Mouse (Mus musculus): ENCODE measurements around the gene Lrrc8d. TPM values are rescaled to one million over a fixed set of nuclear protein-coding genes. Genes with fewer than 3 reads are reported as not detected.
"Not testable (repeated sequence)": the region's sequence is repeated elsewhere in the genome, so short reads cannot be mapped to it uniquely, and the experiment has no call there.

Lrrc8d gene
- total RNA-seq, 2 experiments from 2014 or later: 6.9 to 13.4 TPM

DNA sequence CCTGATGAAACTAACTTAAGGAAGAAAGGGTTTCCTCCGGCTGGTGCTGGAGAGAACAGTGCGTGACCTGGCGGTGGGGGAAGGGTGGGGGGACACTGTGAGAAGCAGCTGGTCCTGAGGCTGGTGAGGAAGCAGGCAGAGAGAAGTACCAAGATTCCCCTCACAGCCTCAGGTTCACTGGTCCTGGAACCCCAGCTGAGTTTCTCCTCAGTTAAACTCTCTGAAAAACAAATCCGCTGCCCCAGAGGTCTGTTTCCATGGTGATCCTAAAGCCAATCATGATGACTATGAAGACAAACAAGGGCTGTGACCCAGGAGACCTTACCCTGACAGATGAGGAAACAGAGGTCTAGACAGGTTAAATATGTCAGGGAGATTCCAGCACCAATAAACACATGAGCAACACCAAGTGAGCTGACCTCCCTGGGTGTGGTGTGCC is 15.8 kb upstream of the Lrrc8d start:
- ATAC-seq (replicated peaks; ENCODE audit: low FRiP score, poor library complexity, severe bottlenecking): no peak

DNA sequence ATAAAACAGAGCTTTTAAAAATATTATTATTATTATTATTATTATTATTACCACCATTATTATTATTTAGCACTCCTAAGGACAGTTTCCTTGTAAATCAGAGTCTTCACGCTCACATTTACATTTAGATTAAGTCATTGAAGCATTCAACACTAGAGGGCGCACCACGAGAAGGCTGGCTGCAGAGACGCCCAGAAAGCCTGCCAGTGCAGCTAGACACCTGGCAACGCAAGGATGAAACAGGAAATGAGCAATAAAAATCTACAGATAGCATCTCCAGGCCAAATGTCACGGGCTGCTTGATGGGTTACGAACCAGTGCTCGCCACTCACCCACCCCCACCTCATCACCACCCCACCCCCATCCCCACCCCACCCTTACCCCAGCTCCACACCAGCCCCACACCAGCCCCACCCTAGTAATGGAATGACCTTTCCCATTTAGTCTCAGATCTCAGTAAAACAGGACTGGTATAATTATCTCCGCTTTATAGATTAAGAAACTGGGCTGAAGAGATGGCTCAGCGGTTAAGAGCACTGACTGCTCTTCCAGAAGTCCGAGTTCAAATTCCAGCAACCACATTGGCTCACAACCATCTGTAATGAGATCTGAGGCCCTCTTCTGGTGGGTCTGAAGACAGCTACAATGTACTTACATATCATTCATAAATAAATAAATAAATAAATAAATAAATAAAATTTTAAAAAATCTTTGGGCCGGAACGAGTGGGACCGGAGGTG is 14.7 kb upstream of the Lrrc8d start:
- ATAC-seq (replicated peaks; ENCODE audit: low FRiP score, poor library complexity, severe bottlenecking): peak; percentile 53; the same call in 1 of the 2 replicates

- ATAC-seq (replicated peaks; ENCODE audit: low FRiP score, poor library complexity, severe bottlenecking): not testable (repeated sequence)
Observed at GRCm38 (mm10) chr5:105685780-105686305, 13.9 kb upstream of the Lrrc8d start.

DNA sequence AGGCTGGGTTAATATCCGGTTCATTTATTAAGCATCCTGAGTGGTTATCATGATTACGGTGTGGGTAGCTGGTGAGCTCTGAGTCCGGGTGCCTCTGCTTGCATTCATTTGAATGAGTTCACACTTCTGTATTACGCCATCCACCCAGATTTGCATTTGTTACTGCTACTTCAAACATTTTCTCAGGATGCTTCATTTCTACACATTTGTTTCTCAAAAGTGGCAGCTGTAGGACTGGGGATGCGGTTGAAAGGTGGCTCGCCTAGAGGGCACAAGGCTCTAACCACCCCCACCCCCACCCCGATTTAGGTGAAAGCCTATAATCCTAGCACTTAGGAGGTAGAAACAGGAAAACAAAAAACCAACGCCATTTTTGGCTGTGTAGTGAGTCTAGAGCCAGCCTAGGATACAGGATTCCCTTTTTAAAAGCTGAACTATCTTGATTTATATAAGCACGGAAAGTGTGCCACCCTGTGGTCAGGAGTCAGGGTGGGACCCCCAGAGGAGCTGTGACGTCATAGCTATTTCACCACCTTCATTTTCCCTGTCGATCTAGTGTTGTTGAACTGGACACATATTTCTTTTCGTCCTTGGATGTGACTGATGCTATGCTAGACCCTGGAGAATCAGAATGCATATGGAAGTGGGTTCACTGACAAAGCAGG is 13.3 kb upstream of the Lrrc8d start:
- no peak for ATAC-seq (replicated peaks; ENCODE audit: low FRiP score, poor library complexity, severe bottlenecking)

- ATAC-seq (replicated peaks; ENCODE audit: low FRiP score, poor library complexity, severe bottlenecking): no peak
Observed at GRCm38 (mm10) chr5:105690502-105691454, 9.0 kb upstream of the Lrrc8d start.

GRCm38 (mm10) chr5:105691645-105692044 is 8.1 kb upstream of the Lrrc8d start:
- ATAC-seq (replicated peaks; ENCODE audit: low FRiP score, poor library complexity, severe bottlenecking): 0 out of 2 replicates have a peak, but pooled peaks have one; percentile 17

DNA sequence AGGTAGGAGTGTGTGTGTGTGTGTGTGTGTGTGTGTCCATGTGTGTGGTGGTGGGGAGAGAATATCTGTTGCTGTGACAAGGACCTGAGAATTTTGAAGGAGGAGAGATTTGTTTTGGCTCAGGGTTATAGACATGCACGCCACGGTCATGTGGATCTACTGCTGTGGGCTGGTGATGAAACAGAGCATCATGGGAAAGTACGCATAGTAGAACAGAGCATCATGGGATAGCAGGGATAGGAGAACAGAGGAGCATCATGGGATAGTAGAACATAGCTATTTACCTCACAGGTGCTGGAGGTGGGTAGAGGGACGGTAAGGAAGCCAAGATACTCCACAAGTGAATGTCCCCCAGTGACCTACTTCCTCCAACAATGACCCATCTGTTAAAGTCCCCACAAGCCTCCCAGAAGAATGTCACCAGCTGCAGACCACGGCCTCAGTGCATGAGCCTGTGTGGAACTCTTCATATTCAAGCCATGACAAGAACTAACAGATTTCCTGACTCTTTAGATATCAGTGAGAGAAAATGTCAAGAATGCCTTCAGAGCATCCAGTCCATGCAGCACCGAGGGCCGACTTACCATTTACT is 5.3 kb upstream of the Lrrc8d start:
- ATAC-seq (replicated peaks; ENCODE audit: low FRiP score, poor library complexity, severe bottlenecking): no peak

DNA sequence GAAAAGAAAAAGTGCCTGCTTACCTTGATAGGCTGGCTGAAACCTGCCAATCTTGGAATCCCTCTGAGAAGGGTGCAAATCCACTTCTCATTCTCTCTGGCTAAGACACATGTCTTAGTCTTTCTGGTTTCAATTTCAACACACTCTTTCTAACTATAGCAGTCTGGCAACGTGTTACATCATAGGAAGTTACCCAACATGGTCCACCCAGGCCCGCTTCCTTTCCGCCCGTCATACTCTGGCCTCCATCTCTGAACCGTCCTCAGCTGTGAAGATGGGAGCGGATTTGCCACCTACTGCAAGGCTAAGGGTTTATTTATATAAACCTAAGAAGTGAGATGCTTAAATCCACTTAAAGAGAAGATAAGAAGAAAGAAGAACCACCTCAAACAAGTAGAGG is 3.7 kb upstream of the Lrrc8d start:
- ATAC-seq (replicated peaks; ENCODE audit: low FRiP score, poor library complexity, severe bottlenecking): no peak

- ATAC-seq (replicated peaks; ENCODE audit: low FRiP score, poor library complexity, severe bottlenecking): no peak
Observed at GRCm38 (mm10) chr5:105697886-105698285, 1.9 kb upstream of the Lrrc8d start.

- no peak for ATAC-seq (replicated peaks; ENCODE audit: low FRiP score, poor library complexity, severe bottlenecking)
Observed at GRCm38 (mm10) chr5:105698694-105699093, 1.1 kb upstream of the Lrrc8d start.

- peak; percentile 66 for ATAC-seq (replicated peaks; ENCODE audit: low FRiP score, poor library complexity, severe bottlenecking)
Observed at GRCm38 (mm10) chr5:105700070-105700851, 492 bp downstream of the Lrrc8d start.

- no peak for ATAC-seq (replicated peaks; ENCODE audit: low FRiP score, poor library complexity, severe bottlenecking)
Observed at GRCm38 (mm10) chr5:105701326-105701725, 1.6 kb downstream of the Lrrc8d start.

- 0 out of 2 replicates have a peak, but pooled peaks have one; percentile 50 for ATAC-seq (replicated peaks; ENCODE audit: low FRiP score, poor library complexity, severe bottlenecking)
Observed at GRCm38 (mm10) chr5:105701844-105702243, 2.1 kb downstream of the Lrrc8d start.

- ATAC-seq (replicated peaks; ENCODE audit: low FRiP score, poor library complexity, severe bottlenecking): peak; percentile 35
Observed at GRCm38 (mm10) chr5:105702580-105703285, 3.0 kb downstream of the Lrrc8d start.

DNA sequence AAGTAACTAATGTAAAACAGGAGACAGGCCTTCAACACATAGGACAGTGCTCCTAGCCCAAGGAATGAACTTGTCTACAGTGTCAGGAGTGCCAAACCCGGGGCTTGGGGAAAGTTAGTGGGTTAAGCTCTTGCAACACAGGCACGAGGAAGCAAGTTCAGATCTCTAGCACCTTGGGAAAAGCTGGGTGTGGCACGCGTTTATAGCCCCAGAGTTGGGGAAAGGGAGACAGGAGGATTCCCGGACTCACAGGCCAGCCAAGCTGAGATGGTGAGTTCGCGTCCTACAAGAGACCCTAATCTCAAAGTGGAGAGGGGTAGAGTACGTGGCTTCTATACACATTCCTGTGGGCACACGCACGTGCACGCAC is 3.5 kb downstream of the Lrrc8d start:
- ATAC-seq (replicated peaks; ENCODE audit: low FRiP score, poor library complexity, severe bottlenecking): no peak

GRCm38 (mm10) chr5:105704573-105704972 is 4.8 kb downstream of the Lrrc8d start:
- no peak for ATAC-seq (replicated peaks; ENCODE audit: low FRiP score, poor library complexity, severe bottlenecking)

- no peak for ATAC-seq (replicated peaks; ENCODE audit: low FRiP score, poor library complexity, severe bottlenecking)
Observed at GRCm38 (mm10) chr5:105706635-105707034, 6.9 kb downstream of the Lrrc8d start.

GRCm38 (mm10) chr5:105708276-105708675 is 8.5 kb downstream of the Lrrc8d start:
- no peak for ATAC-seq (replicated peaks; ENCODE audit: low FRiP score, poor library complexity, severe bottlenecking)

All from erythroid progenitor cell, adult 5-6 weeks (primary cell).